Mouse (Mus musculus): ENCODE results near the gene Gm10273. TPM values are rescaled to one million over a fixed set of nuclear protein-coding genes. Genes with fewer than 3 reads are reported as not detected.
A peak's percentile ranks its signal among the peaks of the same experiment; 100 is the strongest.
"Not testable (repeated sequence)": the region's sequence is repeated elsewhere in the genome, so short reads cannot be mapped to it uniquely, and the experiment has no call there.

The Gm10273 gene
- polyA plus RNA-seq, 1 experiment = 7.1 TPM

DNA sequence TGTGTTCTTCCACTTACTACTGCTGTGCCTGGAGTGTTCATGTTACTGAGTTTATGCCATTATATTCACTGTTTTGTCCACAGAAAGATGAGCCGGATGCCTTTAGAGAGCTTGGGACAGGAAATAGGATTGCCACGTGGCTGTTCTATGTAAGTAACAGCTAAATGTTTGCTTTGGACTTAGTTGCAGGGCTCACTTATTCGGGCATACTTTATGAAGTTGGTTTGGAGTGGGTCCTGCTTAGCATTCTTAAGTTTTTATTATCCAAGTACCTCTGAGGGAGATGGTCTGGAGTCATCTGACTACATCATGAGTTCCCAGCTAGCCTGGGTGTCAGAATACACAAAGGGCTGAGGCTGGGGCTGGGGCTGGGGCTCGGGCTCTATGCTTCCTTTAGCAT lies 28.2 kb upstream of the Gm10273 start:
- DNase-seq (ENCODE audit: low read depth) = no peak
- TF ChIP-seq CTCF (IDR thresholded peaks at IDR 0.05; ENCODE audit: borderline replicate concordance, extremely low read depth, insufficient read depth, insufficient read length) (no peak), POLR2A (IDR thresholded peaks at IDR 0.05; ENCODE audit: borderline replicate concordance, extremely low read depth, insufficient read depth, insufficient read length, poor library complexity, severe bottlenecking) (no peak)

DNA sequence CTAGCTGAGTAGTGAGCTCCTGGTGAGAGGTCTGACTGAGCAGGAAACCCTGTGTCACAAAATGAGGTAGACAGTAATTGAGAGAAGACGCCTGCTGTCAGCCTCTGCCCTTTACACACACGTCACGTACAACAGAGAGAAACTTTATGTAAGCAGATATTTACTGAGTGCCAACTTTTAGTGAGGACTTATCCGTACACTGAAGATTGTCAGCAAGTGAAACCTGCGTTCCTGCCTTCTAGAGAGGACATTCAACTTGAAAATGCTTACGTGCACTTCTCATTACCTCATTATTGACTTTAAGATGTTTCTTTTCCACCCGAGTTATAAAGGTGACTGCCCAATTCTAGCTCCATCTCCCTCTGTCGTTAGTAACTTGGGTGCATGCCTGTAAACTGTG lies 26.7 kb upstream of the Gm10273 start:
- no peak for TF ChIP-seq POLR2A (IDR thresholded peaks at IDR 0.05; ENCODE audit: borderline replicate concordance, extremely low read depth, insufficient read depth, insufficient read length, poor library complexity, severe bottlenecking)
- TF ChIP-seq CTCF (IDR thresholded peaks at IDR 0.05; ENCODE audit: borderline replicate concordance, extremely low read depth, insufficient read depth, insufficient read length) = no peak
- DNase-seq (ENCODE audit: low read depth) = no peak

DNA sequence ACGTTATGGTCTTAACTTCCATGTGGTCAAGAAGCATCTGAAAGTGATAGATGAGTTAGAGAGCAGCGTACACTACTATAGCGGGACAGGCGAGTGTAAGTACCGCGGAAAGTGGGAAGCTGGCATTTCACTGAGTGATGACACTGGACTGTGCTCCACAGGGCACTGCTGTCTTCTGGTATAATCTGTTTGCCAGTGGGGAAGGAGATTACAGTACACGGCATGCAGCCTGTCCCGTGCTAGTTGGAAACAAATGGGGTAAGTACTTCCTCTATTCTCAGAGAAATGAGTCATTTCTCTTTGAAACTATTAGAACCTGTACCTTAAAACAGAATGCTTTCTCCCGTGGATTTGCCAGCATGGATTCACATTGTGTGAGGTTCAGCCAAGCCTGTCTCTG lies 26.0 kb upstream of the Gm10273 start:
- TF ChIP-seq POLR2A (IDR thresholded peaks at IDR 0.05; ENCODE audit: borderline replicate concordance, extremely low read depth, insufficient read depth, insufficient read length, poor library complexity, severe bottlenecking) (no peak), CTCF (IDR thresholded peaks at IDR 0.05; ENCODE audit: borderline replicate concordance, extremely low read depth, insufficient read depth, insufficient read length) (no peak)
- no peak for DNase-seq (ENCODE audit: low read depth)

DNA sequence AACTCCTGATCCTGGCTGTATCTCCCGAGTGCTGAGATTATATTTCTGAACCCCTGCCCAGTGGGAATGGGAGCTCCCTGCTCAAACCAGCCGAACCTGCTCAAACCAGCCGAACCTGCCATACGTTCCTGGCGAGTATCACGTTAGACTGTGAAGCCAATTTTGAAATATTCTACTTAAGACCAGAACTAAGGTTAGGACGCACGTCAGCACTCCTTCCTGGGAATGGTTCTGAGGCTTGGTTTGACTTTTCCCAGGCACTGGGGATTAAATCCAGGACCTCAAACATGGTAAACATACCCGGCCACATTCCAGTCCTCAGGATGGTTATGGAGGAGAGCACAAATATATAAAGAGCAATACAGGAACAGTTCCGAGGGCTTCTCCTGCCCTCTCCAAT lies 17.5 kb upstream of the Gm10273 start:
- TF ChIP-seq CTCF (IDR thresholded peaks at IDR 0.05; ENCODE audit: borderline replicate concordance, extremely low read depth, insufficient read depth, insufficient read length) (no peak), POLR2A (IDR thresholded peaks at IDR 0.05; ENCODE audit: borderline replicate concordance, extremely low read depth, insufficient read depth, insufficient read length, poor library complexity, severe bottlenecking) (no peak)
- no peak for DNase-seq (ENCODE audit: low read depth)

DNA sequence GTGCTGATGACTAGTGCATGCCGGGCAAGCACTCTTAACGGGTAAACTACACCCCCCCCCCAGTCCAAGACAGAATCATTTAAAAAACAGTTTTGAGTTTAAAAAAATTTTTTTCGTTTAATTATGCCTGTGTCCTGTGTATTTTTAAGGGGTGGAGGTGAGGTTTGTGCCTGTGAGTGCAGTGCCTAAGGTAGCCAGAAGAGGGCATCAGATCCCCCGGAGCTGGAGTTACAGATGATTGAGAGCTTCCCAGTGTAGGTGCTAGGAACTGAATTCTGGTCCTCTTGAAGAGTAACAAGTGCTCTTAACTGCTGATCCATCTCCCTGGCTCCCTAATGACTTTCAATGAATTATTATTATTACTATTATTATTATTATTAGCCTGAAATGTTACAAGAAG lies 16.7 kb upstream of the Gm10273 start:
- DNase-seq (ENCODE audit: low read depth) = no peak
- TF ChIP-seq POLR2A (IDR thresholded peaks at IDR 0.05; ENCODE audit: borderline replicate concordance, extremely low read depth, insufficient read depth, insufficient read length, poor library complexity, severe bottlenecking) (no peak), CTCF (IDR thresholded peaks at IDR 0.05; ENCODE audit: borderline replicate concordance, extremely low read depth, insufficient read depth, insufficient read length) (no peak)

DNA sequence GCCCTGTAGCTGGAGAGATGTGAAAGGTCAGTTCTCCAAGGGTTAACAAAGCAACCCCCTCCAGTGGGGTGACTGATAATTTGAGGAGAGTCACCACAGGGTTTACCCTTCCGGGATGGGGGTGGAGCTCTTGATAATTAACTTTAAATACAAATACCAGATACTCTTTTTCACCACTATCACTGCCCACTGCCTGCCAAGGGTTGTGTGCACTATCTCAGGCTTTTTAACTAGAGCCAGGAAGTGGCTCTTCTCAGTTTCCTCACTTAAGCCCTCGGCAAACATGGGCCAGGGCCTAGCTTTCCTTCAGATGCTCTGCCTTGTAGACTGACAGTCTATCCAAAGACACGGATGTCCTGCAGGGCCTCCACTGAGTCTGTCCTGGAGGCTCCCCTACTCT lies 15.5 kb upstream of the Gm10273 start:
- no peak for DNase-seq (ENCODE audit: low read depth)
- TF ChIP-seq POLR2A (IDR thresholded peaks at IDR 0.05; ENCODE audit: borderline replicate concordance, extremely low read depth, insufficient read depth, insufficient read length, poor library complexity, severe bottlenecking) (no peak), CTCF (IDR thresholded peaks at IDR 0.05; ENCODE audit: borderline replicate concordance, extremely low read depth, insufficient read depth, insufficient read length) (no peak)

DNA sequence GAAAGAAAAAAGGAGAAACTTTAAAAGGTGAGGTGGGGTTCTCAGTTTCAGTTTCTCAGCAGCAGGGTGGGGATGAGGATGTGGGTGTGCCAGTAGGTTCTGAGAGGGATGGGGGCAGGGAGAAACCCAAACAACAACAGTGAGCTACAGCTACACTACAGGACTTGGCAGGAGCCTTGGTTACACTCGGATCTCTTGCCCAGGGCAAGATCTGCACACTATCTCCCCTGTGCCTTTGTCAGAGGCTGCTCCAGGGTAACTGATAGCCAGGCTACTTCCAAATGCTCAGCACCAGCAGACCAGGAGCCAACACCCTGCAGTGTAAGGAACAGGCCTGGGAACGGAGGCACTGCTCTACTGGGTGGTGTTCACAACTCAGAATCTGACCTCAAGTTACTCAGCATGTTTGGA lies 15.0 kb upstream of the Gm10273 start:
- no peak for DNase-seq (ENCODE audit: low read depth)
- TF ChIP-seq POLR2A (IDR thresholded peaks at IDR 0.05; ENCODE audit: borderline replicate concordance, extremely low read depth, insufficient read depth, insufficient read length, poor library complexity, severe bottlenecking) (no peak), CTCF (IDR thresholded peaks at IDR 0.05; ENCODE audit: borderline replicate concordance, extremely low read depth, insufficient read depth, insufficient read length) (no peak)

DNA sequence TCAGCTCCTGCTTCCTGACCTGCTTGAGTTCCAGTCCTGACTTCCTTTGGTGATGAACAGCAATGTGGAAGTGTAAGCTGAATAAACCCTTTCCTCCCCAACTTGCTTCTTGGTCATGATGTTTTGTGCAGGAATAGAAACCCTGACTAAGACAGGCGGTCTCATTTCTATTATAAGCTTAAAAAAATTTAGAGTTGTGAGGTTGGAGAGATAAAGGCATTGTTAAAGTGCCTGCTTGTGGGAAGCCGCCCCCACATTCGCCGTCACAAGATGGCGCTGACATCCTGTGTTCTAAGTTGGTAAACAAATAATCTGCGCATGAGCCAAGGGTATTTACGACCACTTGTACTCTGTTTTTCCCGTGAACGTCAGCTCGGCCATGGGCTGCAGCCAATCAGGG lies 13.9 kb upstream of the Gm10273 start:
- not testable (repeated sequence) for DNase-seq (ENCODE audit: low read depth)

DNA sequence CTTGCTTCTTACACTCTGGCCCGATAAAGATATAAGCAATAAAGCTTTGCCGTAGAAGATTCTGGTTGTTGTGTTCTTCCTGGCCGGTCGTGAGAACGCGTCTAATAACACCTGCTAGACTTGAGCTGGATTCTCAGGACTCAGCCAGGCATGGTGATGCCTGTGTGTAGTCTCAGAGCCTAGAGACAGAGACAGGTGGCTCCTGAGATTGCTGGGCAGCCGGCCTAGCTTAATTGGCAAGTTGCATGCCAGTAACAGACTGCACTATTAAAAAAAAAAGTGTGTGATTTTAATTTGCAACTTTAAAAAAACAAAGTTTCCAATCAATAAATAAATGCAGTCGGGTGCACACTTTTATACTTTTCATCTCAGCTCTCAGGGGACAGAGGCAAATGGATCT lies 8.5 kb upstream of the Gm10273 start:
- TF ChIP-seq CTCF (IDR thresholded peaks at IDR 0.05; ENCODE audit: borderline replicate concordance, extremely low read depth, insufficient read depth, insufficient read length) = no peak
- TF ChIP-seq POLR2A (IDR thresholded peaks at IDR 0.05; ENCODE audit: borderline replicate concordance, extremely low read depth, insufficient read depth, insufficient read length, poor library complexity, severe bottlenecking) = no peak
- peak; percentile 80 for DNase-seq (ENCODE audit: low read depth)

DNA sequence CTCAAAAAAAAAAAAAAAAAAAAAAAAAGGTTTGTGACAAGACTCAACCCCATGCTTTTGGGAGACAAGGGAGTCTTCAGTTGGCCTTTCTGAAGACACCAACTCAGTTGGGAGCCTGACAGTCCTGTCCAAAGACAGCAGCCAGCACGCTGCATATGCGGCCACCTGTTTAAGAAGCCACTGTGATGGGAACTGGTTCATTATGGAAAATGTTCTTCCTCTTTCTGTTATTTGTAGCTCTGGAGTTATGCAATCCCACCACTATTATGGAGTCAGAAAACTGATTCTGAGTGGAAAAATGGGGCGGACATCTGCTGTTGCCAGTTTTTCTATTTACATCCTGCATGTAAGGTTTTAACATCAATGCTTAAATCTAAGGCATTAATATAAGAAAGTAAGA lies 5.8 kb upstream of the Gm10273 start:
- no peak for DNase-seq (ENCODE audit: low read depth)
- TF ChIP-seq CTCF (IDR thresholded peaks at IDR 0.05; ENCODE audit: borderline replicate concordance, extremely low read depth, insufficient read depth, insufficient read length) = no peak
- TF ChIP-seq POLR2A (IDR thresholded peaks at IDR 0.05; ENCODE audit: borderline replicate concordance, extremely low read depth, insufficient read depth, insufficient read length, poor library complexity, severe bottlenecking) = no peak

DNA sequence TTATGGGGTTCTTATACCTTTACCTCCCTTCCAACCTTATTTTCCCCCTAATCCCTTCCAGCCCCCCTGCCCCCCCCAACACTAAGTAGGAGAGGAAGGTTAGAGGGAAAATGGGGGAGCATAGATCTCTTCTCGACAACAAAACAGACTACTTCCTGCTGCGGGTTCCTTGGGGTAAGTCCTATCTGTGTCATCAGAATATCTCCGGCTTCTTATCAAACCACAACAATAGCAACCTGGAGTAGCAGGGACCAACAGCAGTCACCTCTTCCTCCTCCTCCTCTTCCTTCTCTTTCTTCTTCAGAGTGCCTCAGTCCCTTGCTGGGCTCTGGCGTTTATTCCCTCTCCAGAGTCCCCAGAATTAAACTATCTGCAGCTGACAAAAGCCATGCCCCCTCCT lies 3.5 kb upstream of the Gm10273 start:
- TF ChIP-seq CTCF (IDR thresholded peaks at IDR 0.05; ENCODE audit: borderline replicate concordance, extremely low read depth, insufficient read depth, insufficient read length) (no peak), POLR2A (IDR thresholded peaks at IDR 0.05; ENCODE audit: borderline replicate concordance, extremely low read depth, insufficient read depth, insufficient read length, poor library complexity, severe bottlenecking) (no peak)
- no peak for DNase-seq (ENCODE audit: low read depth)

DNA sequence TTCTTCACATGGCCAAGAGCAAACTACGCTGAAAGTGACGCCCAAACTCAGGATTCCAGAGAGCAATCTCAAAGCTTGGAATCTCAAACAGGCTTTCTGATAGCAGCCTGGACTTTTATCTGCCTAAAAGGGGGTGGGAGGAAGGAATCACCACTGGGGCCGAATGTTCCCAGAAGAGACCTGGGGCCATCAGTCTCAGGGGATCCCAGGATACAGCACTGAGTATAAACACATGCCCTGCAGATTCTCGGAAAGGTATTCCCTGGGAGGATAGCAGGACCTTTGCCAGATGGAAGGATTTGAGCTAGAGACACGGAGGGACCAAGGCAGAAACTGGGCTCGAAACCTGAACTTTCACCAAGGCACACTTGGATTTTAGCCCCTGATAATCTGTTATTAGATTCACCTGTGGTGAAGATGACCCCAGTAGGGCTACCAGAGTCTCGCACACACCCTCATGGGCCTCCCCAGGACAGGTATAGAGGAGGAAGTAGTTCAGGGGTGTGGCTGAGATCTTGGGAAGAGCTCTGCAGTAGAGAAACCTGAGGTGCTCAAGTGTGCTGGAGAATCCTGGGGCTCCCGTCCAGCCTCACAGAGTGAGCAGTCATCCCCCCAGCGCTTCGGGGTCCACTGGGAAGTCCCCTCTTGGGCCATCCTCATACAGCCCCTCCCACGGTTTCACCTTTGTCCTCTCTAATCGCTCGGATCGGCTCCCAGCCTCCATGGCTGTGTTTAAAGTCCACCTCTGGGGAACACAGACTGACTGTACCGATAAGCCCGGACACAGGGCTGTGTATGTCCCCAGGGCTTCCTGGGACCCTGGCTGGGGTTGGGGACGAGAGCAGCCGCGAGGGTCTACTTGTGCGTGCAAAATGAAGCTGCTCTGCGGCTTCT lies 7.7 kb downstream of the Gm10273 start, which contains the start of gene Pla2g12b:
Gene Pla2g12b, plus strand, starts transcription at position 762 of the 894 bp plus-strand sequence.
- DNase-seq (ENCODE audit: low read depth) = no peak
- TF ChIP-seq CTCF (IDR thresholded peaks at IDR 0.05; ENCODE audit: borderline replicate concordance, extremely low read depth, insufficient read depth, insufficient read length) = no peak
